Mouse (Mus musculus) liver, postnatal 0 days (tissue): ENCODE data around the gene BC025920. TPM values are rescaled to one million over a fixed set of nuclear protein-coding genes. Genes with fewer than 3 reads are reported as not detected.
"Not testable (repeated sequence)": the region's sequence is repeated elsewhere in the genome, so short reads cannot be mapped to it uniquely, and the experiment has no call there.

Source experiments
- ATAC-seq: fragments of 200-750 bp; cut with Nextera tagmentation; 2 replicates; pipeline ENCODE4 v1.8.0; 2017; ENCODE audit warnings: mild to moderate bottlenecking, moderate library complexity
- DNase-seq: peaks from one replicate; pipeline ENCODE4 v3.0.0-alpha.2; 2016
- H3K27ac ChIP-seq: fragments of 300-500 bp; sonication (generic); 2 replicates; pipeline ENCODE4 v1.5.1; 2014; ENCODE audit warnings: antibody characterized with exemption, moderate library complexity, mild to moderate bottlenecking, low read depth
- H3K27me3 ChIP-seq: fragments of 300-500 bp; sonication (generic); 2 replicates; pipeline ENCODE4 v1.6.1; 2014; ENCODE audit warnings: low read length, control low read depth, mixed read lengths; ENCODE audit not compliant: insufficient read depth
- H3K36me3 ChIP-seq: fragments of 300-500 bp; sonication (generic); replicated peaks from 2 replicates; pipeline ENCODE4 v1.6.1; 2014; ENCODE audit warnings: mild to moderate bottlenecking, control low read depth, low read length, moderate library complexity, mixed read lengths; ENCODE audit not compliant: insufficient read depth
- H3K4me1 ChIP-seq: fragments of 300-500 bp; sonication (generic); 2 replicates; pipeline ENCODE4 v1.6.1; 2014; ENCODE audit warnings: antibody characterized with exemption, mild to moderate bottlenecking, control low read depth; ENCODE audit not compliant: insufficient read depth
- H3K4me2 ChIP-seq: fragments of 300-500 bp; sonication (generic); 2 replicates; pipeline ENCODE4 v1.6.1; 2014; ENCODE audit warnings: low read depth, mild to moderate bottlenecking, low read length, moderate library complexity, mixed read lengths
- H3K4me3 ChIP-seq: fragments of 300-500 bp; sonication (generic); 2 replicates; pipeline ENCODE4 v1.5.1; 2014; ENCODE audit warnings: low read depth, low read length
- H3K9ac ChIP-seq: fragments of 300-500 bp; sonication (generic); replicated peaks from 2 replicates; pipeline ENCODE4 v1.6.1; 2014; ENCODE audit warnings: mild to moderate bottlenecking, moderate library complexity
- H3K9me3 ChIP-seq: fragments of 300-500 bp; sonication (generic); 2 replicates; pipeline ENCODE4 v1.6.1; 2016; ENCODE audit warnings: mild to moderate bottlenecking, control low read depth, low read length, mixed read lengths
- CTCF ChIP-seq: sonication (generic); IDR thresholded peaks from 2 replicates; pipeline ENCODE4 v1.5.1; 2016; ENCODE audit warnings: antibody characterized with exemption, low read depth
- EP300 ChIP-seq: IDR thresholded peaks from 2 replicates; pipeline ENCODE4 v1.6.1; 2016; ENCODE audit warnings: antibody characterized with exemption, low read depth, mild to moderate bottlenecking
- WGBS: fragments of 180-500 bp; shearing (Covaris S2); extraction: QIAGEN DNeasy Blood & Tissue Kit; methylation state at CpG from one replicate; pipeline ENCODE4 v1.1.7; 2014; ENCODE audit not compliant: insufficient replicate concordance; 5-methylcytosine and 5-hydroxymethylcytosine counted together
- polyA plus RNA-seq: library from polyadenylated mRNA; unstranded; fragments of >200 nt; fragmentation: Nextera tagmentation; extraction: Ambion mirVana; gene quantifications from 2 replicates; pipeline ENCODE4 v1.2.1, GENCODE M21; 2015

The BC025920 gene
- polyA plus RNA-seq, 1 experiment from 2014 or later: 0.13 TPM

DNA sequence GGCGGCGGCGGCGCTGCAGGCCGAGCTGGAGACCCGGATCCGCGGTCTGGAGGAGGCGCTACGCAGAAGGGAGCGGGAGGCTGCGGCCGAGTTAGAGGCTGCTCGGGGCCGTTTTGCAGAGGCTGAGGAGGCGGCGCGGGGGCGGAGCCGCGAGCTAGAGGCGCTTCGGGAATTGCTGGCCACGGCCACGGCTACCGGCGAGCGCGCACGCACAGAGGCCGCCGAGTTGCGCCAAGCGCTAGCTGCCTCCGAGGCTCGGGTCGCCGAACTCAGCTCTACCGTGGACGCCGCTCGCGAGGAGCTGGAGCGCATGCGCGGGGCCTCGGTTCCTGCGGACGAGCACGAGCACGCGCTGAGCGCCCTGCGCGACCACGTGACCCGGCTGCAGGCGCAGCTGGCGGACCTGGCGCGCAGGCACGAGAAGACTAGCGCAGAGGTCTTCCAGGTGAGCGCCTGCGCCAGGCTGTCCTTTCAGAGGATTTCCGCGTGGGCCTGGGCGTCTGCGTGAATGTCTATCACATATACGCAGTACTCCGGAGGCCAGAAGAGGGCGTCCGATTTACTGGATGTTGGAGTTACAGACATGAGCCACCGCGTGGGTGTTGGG is 37.5 kb downstream of the BC025920 start:
- no peaks in the 10 kb centered on the region for H3K27me3 ChIP-seq
- ATAC-seq (peak; percentile 92), DNase-seq (peak; percentile 94)
- H3K4me2 ChIP-seq: peak overlapping the region; percentile 85
- H3K27ac ChIP-seq: peak overlapping the region; percentile 88
- H3K9ac ChIP-seq: peak overlapping the region; percentile 84
- peak overlapping the region; percentile 68 for H3K4me3 ChIP-seq
- no peaks in the 10 kb centered on the region for H3K36me3 ChIP-seq
- no peaks in the 10 kb centered on the region for H3K9me3 ChIP-seq
- TF ChIP-seq CTCF: peak; percentile 58
- TF ChIP-seq EP300: no peak
- H3K4me1 ChIP-seq: peaks cover 18% of the 10 kb centered on the region
- under 1% methylated on average over 74 of the region's 75 CpGs for WGBS

DNA sequence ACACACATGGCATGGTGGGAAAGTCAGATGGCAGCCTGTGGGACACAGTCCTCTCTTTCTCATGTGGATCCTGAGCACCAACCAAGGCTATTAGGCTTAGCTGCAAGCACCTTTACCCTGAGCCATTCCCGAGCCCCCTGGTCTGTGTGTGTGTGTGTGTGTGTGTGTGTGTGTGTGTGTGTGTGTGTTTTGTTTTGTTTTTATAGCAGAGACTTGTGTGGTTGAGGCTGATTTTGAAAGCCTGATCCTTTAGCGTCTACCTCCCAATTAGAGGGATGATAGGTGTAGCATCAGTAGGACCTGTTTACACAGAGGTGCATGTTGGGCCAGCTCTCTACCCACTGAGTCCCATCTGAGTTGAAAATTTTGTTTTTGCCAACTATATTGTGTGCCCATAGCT is 38.1 kb downstream of the BC025920 start:
- no peak for ATAC-seq

DNA sequence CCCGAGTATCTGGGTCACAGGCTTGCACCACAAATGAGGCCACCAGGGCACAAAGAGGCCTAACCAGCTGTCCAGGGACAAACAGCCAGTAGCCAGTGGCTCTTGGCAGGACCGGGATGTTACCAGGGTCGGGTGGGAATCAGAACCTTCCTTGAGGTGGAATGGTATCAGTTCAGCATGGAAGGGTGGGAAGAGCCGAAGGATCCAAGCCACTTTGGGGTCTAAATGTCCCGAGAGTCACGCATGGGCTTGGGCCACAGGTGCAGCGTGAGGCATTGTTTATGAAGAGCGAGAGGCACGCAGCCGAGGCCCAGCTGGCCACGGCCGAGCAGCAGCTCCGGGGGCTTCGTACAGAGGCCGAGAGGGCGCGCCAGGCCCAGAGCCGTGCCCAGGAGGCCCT is 38.6 kb downstream of the BC025920 start:
- no peak overlapping the region for H3K4me2 ChIP-seq
- H3K9me3 ChIP-seq: no peaks in the 10 kb centered on the region
- TF ChIP-seq EP300: no peak
- TF ChIP-seq CTCF: no peak
- H3K4me1 ChIP-seq: peaks cover 18% of the 10 kb centered on the region
- WGBS: 86% methylated on average over 18 of the region's 18 CpGs
- H3K27me3 ChIP-seq: no peaks in the 10 kb centered on the region
- ATAC-seq (no peak), DNase-seq (peak; percentile 11)
- H3K27ac ChIP-seq: no peak overlapping the region
- no peak overlapping the region for H3K9ac ChIP-seq
- no peaks in the 10 kb centered on the region for H3K36me3 ChIP-seq
- no peak overlapping the region for H3K4me3 ChIP-seq

More for the DNA sequence above, 38.1 kb downstream of the BC025920 start:
- DNase-seq: no peak
- peak overlapping the region; percentile 88 for H3K27ac ChIP-seq
- H3K4me1 ChIP-seq: peaks cover 18% of the 10 kb centered on the region
- no peaks in the 10 kb centered on the region for H3K9me3 ChIP-seq
- H3K9ac ChIP-seq: peak overlapping the region; percentile 84
- no peaks in the 10 kb centered on the region for H3K27me3 ChIP-seq
- TF ChIP-seq EP300 (no peak), CTCF (no peak)
- peak overlapping the region; percentile 85 for H3K4me2 ChIP-seq
- no peaks in the 10 kb centered on the region for H3K36me3 ChIP-seq
- 38% methylated on average over 2 of the region's 2 CpGs for WGBS
- H3K4me3 ChIP-seq: peak overlapping the region; percentile 68

DNA sequence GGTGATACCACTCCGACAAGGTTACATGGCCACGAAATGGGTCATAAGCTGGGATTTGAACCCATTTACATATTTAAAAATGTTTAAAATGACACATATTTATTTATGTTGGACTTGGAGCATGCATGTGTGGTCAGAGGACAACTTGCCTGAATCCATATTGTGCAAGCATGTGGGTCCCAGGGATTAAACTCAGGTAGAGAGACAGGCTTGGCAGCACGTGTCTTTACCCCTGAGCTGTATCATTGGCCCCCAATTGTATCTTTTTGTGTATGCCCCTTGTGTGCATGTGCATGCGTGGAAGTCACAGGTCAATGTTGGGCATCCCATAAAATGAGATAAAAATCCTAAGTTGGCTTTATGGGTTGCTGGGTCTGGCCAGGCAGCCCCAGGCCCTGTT is 39.3 kb downstream of the BC025920 start:
- no peak overlapping the region for H3K4me3 ChIP-seq
- no peak overlapping the region for H3K4me2 ChIP-seq
- DNase-seq (no peak), ATAC-seq (no peak)
- H3K36me3 ChIP-seq: no peaks in the 10 kb centered on the region
- no peaks in the 10 kb centered on the region for H3K27me3 ChIP-seq
- H3K9ac ChIP-seq: no peak overlapping the region
- TF ChIP-seq CTCF: no peak
- no peak for TF ChIP-seq EP300
- no peaks in the 10 kb centered on the region for H3K9me3 ChIP-seq
- 79% methylated on average over 4 of the region's 4 CpGs for WGBS
- no peak overlapping the region for H3K27ac ChIP-seq
- peaks cover 23% of the 10 kb centered on the region for H3K4me1 ChIP-seq

DNA sequence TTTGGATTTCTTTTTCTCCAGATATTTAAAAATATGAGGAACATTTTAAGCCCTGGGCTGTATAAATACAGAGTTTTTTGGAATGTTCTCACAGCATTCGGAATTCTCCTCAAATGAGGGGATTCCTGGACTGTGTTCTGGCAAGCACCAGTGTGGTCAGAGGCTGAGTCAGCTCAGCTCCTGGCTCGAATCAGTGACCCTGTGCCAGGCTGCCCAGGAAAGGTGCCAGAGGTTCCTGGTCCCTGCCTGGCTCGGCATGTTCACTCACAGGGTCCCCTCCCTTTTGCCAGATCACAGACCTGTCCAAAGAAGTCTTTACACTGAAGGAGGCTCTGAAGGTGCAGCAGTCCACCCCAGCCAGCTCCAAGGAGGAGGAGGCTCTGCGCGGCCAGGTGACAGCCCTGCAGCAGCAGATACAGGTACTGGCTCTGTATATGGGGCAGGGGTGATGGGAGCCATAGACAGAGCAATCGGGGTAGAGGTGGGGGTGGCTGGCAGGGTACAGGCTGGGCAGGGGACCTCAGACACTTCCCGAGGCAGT is 40.0 kb downstream of the BC025920 start:
- Histone ChIP-seq H3K27ac (no peak overlapping the region), H3K4me3 (no peak overlapping the region), H3K36me3 (no peaks in the 10 kb centered on the region), H3K27me3 (no peaks in the 10 kb centered on the region), H3K4me2 (no peak overlapping the region), H3K9ac (no peak overlapping the region), H3K9me3 (no peaks in the 10 kb centered on the region), H3K4me1 (peaks cover 24% of the 10 kb centered on the region)
- 78% methylated on average over 7 of the region's 7 CpGs for WGBS
- ATAC-seq (no peak), DNase-seq (peak; percentile 8)
- TF ChIP-seq CTCF (no peak), EP300 (no peak)

DNA sequence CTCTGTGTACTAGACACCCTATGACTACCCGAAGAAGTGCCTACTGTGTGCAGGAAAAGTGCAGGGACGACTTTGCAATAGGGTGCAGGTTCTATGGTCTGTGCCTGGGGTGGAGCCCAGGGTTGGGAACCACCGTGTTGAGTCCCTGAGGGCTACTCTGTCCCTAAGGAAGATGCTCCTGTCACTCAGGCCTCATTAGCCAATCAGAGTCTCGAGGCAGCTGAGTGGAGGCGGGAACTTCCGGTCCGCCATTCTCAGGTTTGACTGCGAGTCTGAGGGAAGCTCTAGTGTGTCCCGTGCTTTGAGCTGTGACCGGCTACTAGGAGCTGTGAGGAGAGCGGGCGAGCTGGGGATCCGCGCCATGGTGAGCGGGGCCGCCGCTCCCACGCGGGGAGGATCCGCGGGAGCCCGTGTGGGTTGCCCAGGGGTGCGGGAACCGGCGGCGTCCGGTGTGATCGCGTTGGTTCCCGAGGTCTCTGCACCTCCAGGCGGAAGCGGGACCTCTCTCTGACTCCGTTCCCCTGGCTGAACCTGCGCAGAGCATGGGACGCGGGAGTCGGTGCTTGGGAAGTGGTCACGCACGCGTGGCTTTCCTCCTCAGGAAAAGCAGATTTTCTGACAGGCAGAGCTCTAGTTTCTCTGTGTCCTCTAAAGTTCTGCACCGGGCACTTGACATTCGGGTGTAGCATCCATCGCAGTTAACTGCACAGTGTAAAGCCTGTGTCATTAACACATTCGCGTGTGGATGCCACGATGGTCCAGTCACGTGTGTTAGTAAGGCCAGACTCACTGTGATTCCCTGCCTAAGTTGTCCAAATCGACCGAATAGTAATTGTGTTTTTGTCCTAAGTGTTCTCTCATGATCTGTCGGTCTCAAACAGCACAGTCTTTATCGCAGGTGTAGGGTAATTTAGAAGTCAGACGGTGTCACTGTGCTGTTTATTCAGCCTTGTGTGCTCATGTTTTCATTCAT is 43.0 kb downstream of the BC025920 start, which contains the start of gene Gm10778:
Gene Gm10778, plus strand, starts transcription at position 257 of the 973 bp plus-strand sequence.
- not testable (repeated sequence) for H3K27me3 ChIP-seq, H3K9me3 ChIP-seq, H3K4me1 ChIP-seq, H3K36me3 ChIP-seq
- 3% methylated on average over 24 of the region's 52 CpGs for WGBS
- Histone ChIP-seq H3K27ac (peak within 1 kb of the TSS; percentile 88), H3K4me3 (peak within 1 kb of the TSS; percentile 65), H3K9ac (peak within 1 kb of the TSS; percentile 83), H3K4me2 (peak within 1 kb of the TSS; percentile 63)
- peak; percentile 91 for DNase-seq
- ATAC-seq: peak; percentile 95
